Mouse (Mus musculus): ENCODE data around the gene Ptpn1. TPM values are rescaled to one million over a fixed set of nuclear protein-coding genes. Genes with fewer than 3 reads are reported as not detected.
A peak's percentile ranks its signal among the peaks of the same experiment; 100 is the strongest.

The Ptpn1 gene
- polyA plus RNA-seq, 1 experiment from 2014 or later, result 41.0 TPM

DNA sequence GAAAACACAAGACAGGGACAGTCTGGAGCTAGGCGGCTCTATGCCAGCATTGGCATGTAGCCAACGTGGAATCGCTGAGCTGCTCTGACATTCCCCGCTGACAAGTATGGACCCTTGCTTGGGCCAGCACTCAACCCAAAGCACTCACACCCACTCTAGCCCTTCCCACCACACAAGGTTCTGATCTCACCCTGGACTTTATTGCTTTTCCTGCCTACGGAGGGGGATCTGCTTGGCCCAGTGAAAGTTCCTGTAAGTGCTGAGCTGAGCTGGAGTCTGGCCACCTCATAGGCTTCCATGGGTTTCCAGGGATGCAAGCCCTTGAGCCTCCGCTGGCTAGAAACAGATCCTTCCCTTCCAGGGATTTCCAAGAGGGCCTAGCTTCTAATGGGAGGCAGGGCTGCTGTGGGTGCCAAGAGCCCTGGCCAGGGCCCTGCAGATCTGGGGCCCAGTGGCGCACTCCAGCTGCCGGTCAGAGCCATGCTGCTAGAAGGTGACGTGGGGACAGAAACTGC is 87.4 kb downstream of the Ptpn1 start:
- 64% methylated on average over 9 of the region's 9 CpGs for WGBS
- no peak overlapping the region for H3K4me3 ChIP-seq (ENCODE audit: low read depth, low read length)
- no peak; the same call in 1 of the 2 replicates for ATAC-seq (ENCODE audit: insufficient number of reproducible peaks, insufficient read depth, low FRiP score, low read depth)
- H3K9me3 ChIP-seq (ENCODE audit: control insufficient read depth, low read depth, low read length), result no peaks in the 10 kb centered on the region
- no peaks in the 10 kb centered on the region for H3K36me3 ChIP-seq (ENCODE audit: control insufficient read depth, insufficient read depth, low read length)
- H3K27me3 ChIP-seq (ENCODE audit: control insufficient read depth, insufficient read depth, low read length), result no peaks in the 10 kb centered on the region
- H3K4me2 ChIP-seq (replicated peaks; ENCODE audit: low read depth, low read length), result no peak overlapping the region
- H3K27ac ChIP-seq (ENCODE audit: low read length), result peak overlapping the region; percentile 84; the same call in 1 of the 2 replicates
- peaks cover 22% of the 10 kb centered on the region; the same call in 1 of the 2 replicates for H3K4me1 ChIP-seq (ENCODE audit: control insufficient read depth, insufficient read depth, low read length)
- H3K9ac ChIP-seq (replicated peaks; ENCODE audit: low read depth, low read length), result no peak overlapping the region

DNA sequence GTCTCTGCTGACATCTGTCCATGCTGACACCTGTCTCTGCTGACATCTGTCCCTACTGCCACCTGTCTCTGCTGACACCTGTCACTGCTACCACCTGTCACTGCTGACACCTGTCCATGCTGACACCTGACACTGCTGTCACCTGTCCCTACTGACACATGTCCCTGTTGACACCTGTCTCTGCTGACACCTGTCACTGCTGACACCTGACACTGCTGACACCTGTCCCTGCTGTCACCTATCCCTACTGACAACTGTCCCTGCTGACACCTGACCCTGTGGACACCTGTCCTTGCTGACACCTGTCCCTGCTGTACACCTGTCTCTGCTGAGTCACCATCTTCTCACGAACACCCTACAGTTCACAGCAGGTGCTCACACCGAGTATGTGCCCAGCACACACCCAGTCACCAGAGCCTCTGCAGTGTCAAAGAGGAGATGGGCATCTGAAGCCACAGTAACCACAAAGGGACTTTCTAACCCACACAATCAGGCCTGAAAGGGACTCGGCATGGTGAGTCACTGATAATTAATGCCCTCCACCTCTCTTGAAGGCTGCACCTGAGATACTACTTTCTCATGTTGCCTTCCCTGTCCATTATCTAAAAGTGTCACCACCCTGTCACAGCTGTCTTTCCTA is 92.0 kb downstream of the Ptpn1 start:
- no peak overlapping the region for H3K4me2 ChIP-seq (replicated peaks; ENCODE audit: low read depth, low read length)
- WGBS, result 60% methylated on average over 3 of the region's 3 CpGs
- H3K27ac ChIP-seq (ENCODE audit: low read length), result no peak overlapping the region
- no peak overlapping the region for H3K9ac ChIP-seq (replicated peaks; ENCODE audit: low read depth, low read length)
- H3K9me3 ChIP-seq (ENCODE audit: control insufficient read depth, low read depth, low read length), result no peaks in the 10 kb centered on the region; the same call in 1 of the 2 replicates
- H3K4me3 ChIP-seq (ENCODE audit: low read depth, low read length), result no peak overlapping the region
- H3K27me3 ChIP-seq (ENCODE audit: control insufficient read depth, insufficient read depth, low read length), result no peaks in the 10 kb centered on the region
- ATAC-seq (ENCODE audit: insufficient number of reproducible peaks, insufficient read depth, low FRiP score, low read depth), result no peak
- no peaks in the 10 kb centered on the region for H3K36me3 ChIP-seq (ENCODE audit: control insufficient read depth, insufficient read depth, low read length)
- H3K4me1 ChIP-seq (ENCODE audit: control insufficient read depth, insufficient read depth, low read length), result peaks cover 22% of the 10 kb centered on the region; the same call in 1 of the 2 replicates

DNA sequence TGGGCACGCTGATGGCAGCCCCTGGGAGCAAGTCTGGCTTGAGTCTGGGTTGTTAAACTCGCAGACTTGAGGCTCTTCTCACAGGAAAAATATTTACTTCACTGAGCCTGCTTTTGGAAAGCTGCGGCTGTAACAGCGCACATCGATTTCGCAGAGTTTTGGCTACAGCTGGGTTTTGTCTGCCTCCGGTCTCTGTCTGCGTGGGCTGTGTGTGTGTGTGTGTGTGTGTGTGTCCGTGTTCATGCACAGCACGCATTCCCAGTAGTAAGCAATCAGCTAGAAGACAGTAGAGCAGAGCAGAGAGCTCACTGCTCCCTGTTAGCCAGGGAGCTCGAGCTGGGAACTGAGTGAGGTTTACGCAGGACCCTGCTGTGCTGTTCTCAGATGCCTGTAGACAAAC is 93.3 kb downstream of the Ptpn1 start:
- no peaks in the 10 kb centered on the region; the same call in 1 of the 2 replicates for H3K9me3 ChIP-seq (ENCODE audit: control insufficient read depth, low read depth, low read length)
- no peak overlapping the region for H3K9ac ChIP-seq (replicated peaks; ENCODE audit: low read depth, low read length)
- H3K27ac ChIP-seq (ENCODE audit: low read length), result peak overlapping the region; percentile 94
- H3K27me3 ChIP-seq (ENCODE audit: control insufficient read depth, insufficient read depth, low read length), result no peaks in the 10 kb centered on the region
- H3K4me2 ChIP-seq (replicated peaks; ENCODE audit: low read depth, low read length), result no peak overlapping the region
- no peaks in the 10 kb centered on the region for H3K36me3 ChIP-seq (ENCODE audit: control insufficient read depth, insufficient read depth, low read length)
- WGBS, result 19% methylated on average over 12 of the region's 12 CpGs
- H3K4me1 ChIP-seq (ENCODE audit: control insufficient read depth, insufficient read depth, low read length), result peaks cover 16% of the 10 kb centered on the region; the same call in 1 of the 2 replicates
- H3K4me3 ChIP-seq (ENCODE audit: low read depth, low read length), result no peak overlapping the region
- peak; percentile 76; the same call in 1 of the 2 replicates for ATAC-seq (ENCODE audit: insufficient number of reproducible peaks, insufficient read depth, low FRiP score, low read depth)

DNA sequence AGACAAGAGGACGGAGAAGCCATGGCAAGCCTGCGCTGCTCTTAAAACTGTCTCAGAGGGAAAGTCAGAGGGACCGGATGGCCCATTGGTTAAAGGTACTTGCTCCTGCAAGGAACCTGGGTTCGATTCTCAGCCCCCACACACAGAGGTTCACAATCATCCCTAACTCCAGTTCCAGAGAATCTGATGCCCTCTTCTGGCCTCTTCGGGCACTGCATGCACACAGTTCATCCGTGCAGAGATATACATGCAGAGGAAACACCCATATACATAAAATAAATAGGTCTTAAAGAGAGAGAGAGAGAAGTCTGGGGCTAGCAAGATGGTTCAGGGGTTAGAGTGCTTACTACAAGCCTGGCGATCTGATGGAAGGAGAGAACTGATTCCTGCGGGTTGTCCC is 94.0 kb downstream of the Ptpn1 start:
- 90% methylated on average over 8 of the region's 8 CpGs for WGBS
- ATAC-seq (ENCODE audit: insufficient number of reproducible peaks, insufficient read depth, low FRiP score, low read depth), result no peak
- H3K36me3 ChIP-seq (ENCODE audit: control insufficient read depth, insufficient read depth, low read length), result no peaks in the 10 kb centered on the region
- peaks cover 16% of the 10 kb centered on the region; the same call in 1 of the 2 replicates for H3K4me1 ChIP-seq (ENCODE audit: control insufficient read depth, insufficient read depth, low read length)
- no peak overlapping the region for H3K4me2 ChIP-seq (replicated peaks; ENCODE audit: low read depth, low read length)
- peak overlapping the region; percentile 94 for H3K27ac ChIP-seq (ENCODE audit: low read length)
- no peak overlapping the region for H3K9ac ChIP-seq (replicated peaks; ENCODE audit: low read depth, low read length)
- H3K9me3 ChIP-seq (ENCODE audit: control insufficient read depth, low read depth, low read length), result no peaks in the 10 kb centered on the region; the same call in 1 of the 2 replicates
- H3K27me3 ChIP-seq (ENCODE audit: control insufficient read depth, insufficient read depth, low read length), result no peaks in the 10 kb centered on the region
- H3K4me3 ChIP-seq (ENCODE audit: low read depth, low read length), result no peak overlapping the region

DNA sequence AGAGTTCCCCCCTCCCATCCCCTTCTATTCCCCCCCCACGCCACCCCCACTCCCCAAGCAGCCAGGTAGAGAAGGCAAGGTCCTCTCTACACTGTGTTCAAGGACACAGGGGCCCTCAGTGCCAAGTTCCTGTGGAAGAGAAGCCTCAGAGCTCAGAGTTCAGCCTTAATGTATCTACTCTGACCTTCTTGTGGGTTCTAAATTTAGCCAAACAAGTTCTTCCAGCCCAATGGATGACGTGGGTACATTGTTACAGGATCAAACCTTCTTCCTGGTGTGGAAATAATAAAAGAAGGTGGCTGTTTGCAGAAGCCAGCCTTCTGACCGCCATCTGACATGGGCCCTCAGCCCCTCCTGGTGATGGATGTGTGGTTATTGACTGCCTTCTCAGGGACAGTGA is 94.6 kb downstream of the Ptpn1 start:
- Histone ChIP-seq H3K27ac (ENCODE audit: low read length) (peak overlapping the region; percentile 94; the same call in 1 of the 2 replicates), H3K4me2 (replicated peaks; ENCODE audit: low read depth, low read length) (no peak overlapping the region), H3K9ac (replicated peaks; ENCODE audit: low read depth, low read length) (no peak overlapping the region), H3K4me3 (ENCODE audit: low read depth, low read length) (no peak overlapping the region), H3K36me3 (ENCODE audit: control insufficient read depth, insufficient read depth, low read length) (no peaks in the 10 kb centered on the region), H3K27me3 (ENCODE audit: control insufficient read depth, insufficient read depth, low read length) (no peaks in the 10 kb centered on the region), H3K4me1 (ENCODE audit: control insufficient read depth, insufficient read depth, low read length) (peaks cover 16% of the 10 kb centered on the region; the same call in 1 of the 2 replicates), H3K9me3 (ENCODE audit: control insufficient read depth, low read depth, low read length) (no peaks in the 10 kb centered on the region; the same call in 1 of the 2 replicates)
- WGBS, result 36% methylated on average over 3 of the region's 3 CpGs
- peak; percentile 33 for ATAC-seq (ENCODE audit: insufficient number of reproducible peaks, insufficient read depth, low FRiP score, low read depth)

DNA sequence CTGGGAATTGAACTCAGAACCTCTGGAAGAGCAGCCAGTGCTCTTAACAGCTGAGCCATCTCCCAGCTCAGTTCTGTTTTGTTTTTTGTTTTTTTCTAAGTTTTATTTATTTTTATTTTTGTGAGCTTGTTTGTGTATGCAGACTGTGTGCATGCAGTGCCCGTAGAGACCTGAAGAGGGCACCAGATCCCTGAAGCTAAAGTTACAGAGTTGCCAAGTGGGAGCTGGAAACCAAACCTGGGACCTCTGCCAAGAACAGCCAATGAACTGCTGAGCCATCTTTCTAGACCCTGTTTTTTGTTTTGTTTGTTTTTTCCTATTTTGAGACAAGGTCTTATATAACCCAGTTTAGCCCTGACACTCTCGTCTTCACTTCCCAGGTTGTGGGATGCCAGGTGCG is 96.5 kb downstream of the Ptpn1 start:
- no peak overlapping the region for H3K9ac ChIP-seq (replicated peaks; ENCODE audit: low read depth, low read length)
- H3K9me3 ChIP-seq (ENCODE audit: control insufficient read depth, low read depth, low read length), result no peaks in the 10 kb centered on the region; the same call in 1 of the 2 replicates
- peaks cover 16% of the 10 kb centered on the region; the same call in 1 of the 2 replicates for H3K4me1 ChIP-seq (ENCODE audit: control insufficient read depth, insufficient read depth, low read length)
- no peaks in the 10 kb centered on the region for H3K36me3 ChIP-seq (ENCODE audit: control insufficient read depth, insufficient read depth, low read length)
- no peak overlapping the region for H3K4me3 ChIP-seq (ENCODE audit: low read depth, low read length)
- ATAC-seq (ENCODE audit: insufficient number of reproducible peaks, insufficient read depth, low FRiP score, low read depth), result no peak
- no peak overlapping the region for H3K4me2 ChIP-seq (replicated peaks; ENCODE audit: low read depth, low read length)
- 93% methylated on average over 3 of the region's 3 CpGs for WGBS
- H3K27ac ChIP-seq (ENCODE audit: low read length), result no peak overlapping the region
- H3K27me3 ChIP-seq (ENCODE audit: control insufficient read depth, insufficient read depth, low read length), result no peaks in the 10 kb centered on the region

Other genes with a start within 250 kb of the Ptpn1 start
- 1.3 and 2.0 TPM in 2 replicates for gene Cebpb, start 243.1 kb upstream of the Ptpn1 start, polyA plus RNA-seq (2014; fragmentation: Nextera tagmentation; extraction: Ambion mirVana)
- gene Tmem189, start 242.2 kb upstream of the Ptpn1 start, polyA plus RNA-seq (2014; fragmentation: Nextera tagmentation; extraction: Ambion mirVana), result 38.9 and 40.7 TPM in 2 replicates
- 4.2 and 4.3 TPM in 2 replicates for gene Ripor3, start 78.6 kb downstream of the Ptpn1 start, polyA plus RNA-seq (2014; fragmentation: Nextera tagmentation; extraction: Ambion mirVana)
- gene Pard6b, start 148.9 kb downstream of the Ptpn1 start, polyA plus RNA-seq (2014; fragmentation: Nextera tagmentation; extraction: Ambion mirVana), result 12.3 and 13.2 TPM in 2 replicates

Data from stomach, embryonic 14.5 days (tissue).